Mouse (Mus musculus): Measurements from ENCODE around the gene Zdhhc12.
"Not testable (repeated sequence)": the region's sequence is repeated elsewhere in the genome, so short reads cannot be mapped to it uniquely, and the experiment has no call there.

- not testable (repeated sequence) for TF ChIP-seq CTCF (IDR thresholded peaks at IDR 0.05; ENCODE audit: control insufficient read depth, insufficient read depth, low read length); POLR2A (IDR thresholded peaks at IDR 0.05; ENCODE audit: borderline replicate concordance, control insufficient read depth, low read depth, low read length)
Observed at GRCm38 (mm10) chr2:30055310-30055709, 38.1 kb downstream of the Zdhhc12 start.
